In the genomic region with DNA sequence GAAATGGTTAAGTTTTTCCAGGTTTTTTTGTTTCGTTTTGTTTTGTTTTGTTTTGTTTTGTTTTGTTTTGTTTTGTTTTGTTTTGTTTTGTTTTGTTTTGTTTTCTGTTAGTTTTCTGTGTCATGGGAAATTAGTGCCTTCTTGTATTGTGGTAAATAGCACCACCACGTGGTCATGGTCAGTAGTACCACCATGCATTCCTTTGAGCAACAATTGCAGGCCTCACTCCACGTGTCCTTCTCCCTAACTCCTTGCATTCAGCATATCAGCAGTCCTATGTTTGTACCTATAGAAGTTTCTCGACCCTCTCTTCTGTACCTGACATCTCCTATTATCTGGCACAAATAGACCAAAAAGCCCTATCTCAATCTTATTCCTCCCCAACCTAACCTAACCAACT, we compare ENCODE assay signal across 9 mouse cellular contexts. TPM values are rescaled to one million over a fixed set of nuclear protein-coding genes. Genes with fewer than 3 reads are reported as not detected.
DNase-seq lines count a peak whose midpoint lies in the region; ATAC-seq lines count a peak whose summit lies in the region.
"Had no signal": no experiment of that assay in that cellular context is flagged by ENCODE, and none has a peak within 500 bp of the region (broad histone marks: within the 10 kb centered on the region; RNA-seq: fewer than 3 reads in every experiment).

No protein-coding gene starts in this region.

- H3K27ac ChIP-seq in heart, embryonic 12.5 days (ENCODE audit: poor library complexity, severe bottlenecking), result no peak overlapping the region
- no peak overlapping the region for H3K27ac ChIP-seq in forebrain, embryonic 14.5 days (ENCODE audit: low read depth, low read length)
- H3K27ac ChIP-seq: limb, embryonic 15.5 days had no signal

- no peak overlapping the region for H3K9ac ChIP-seq in heart, embryonic 12.5 days
- H3K9ac ChIP-seq in forebrain, embryonic 14.5 days (ENCODE audit: low read length), result no peak overlapping the region
- H3K9ac ChIP-seq: limb, embryonic 15.5 days had no signal

- no peak overlapping the region for H3K4me3 ChIP-seq in heart, embryonic 12.5 days
- H3K4me3 ChIP-seq in forebrain, embryonic 14.5 days (ENCODE audit: low read depth, low read length), result no peak overlapping the region
- H3K4me3 ChIP-seq: limb, embryonic 15.5 days had no signal

- 5% methylated on average over 4 of the region's 4 CpGs for WGBS in heart, embryonic 12.5 days
- WGBS in forebrain, embryonic 14.5 days, result 2% methylated on average over 4 of the region's 4 CpGs

- no peaks in the 10 kb centered on the region for H3K36me3 ChIP-seq in heart, embryonic 12.5 days
- H3K36me3 ChIP-seq in forebrain, embryonic 14.5 days (ENCODE audit: control insufficient read depth, insufficient read depth, low read length), result no peaks in the 10 kb centered on the region
- H3K36me3 ChIP-seq: limb, embryonic 15.5 days had no signal

- H3K9me3 ChIP-seq in heart, embryonic 12.5 days (replicated peaks), result no peaks in the 10 kb centered on the region
- H3K9me3 ChIP-seq in forebrain, embryonic 14.5 days (replicated peaks; ENCODE audit: control insufficient read depth, low read length), result no peaks in the 10 kb centered on the region
- H3K9me3 ChIP-seq: limb, embryonic 15.5 days had no signal

- H3K4me2 ChIP-seq in heart, embryonic 12.5 days, result no peak overlapping the region
- no peak overlapping the region for H3K4me2 ChIP-seq in forebrain, embryonic 14.5 days (ENCODE audit: low read length)
- H3K4me2 ChIP-seq: limb, embryonic 15.5 days had no signal

- H3K4me1 ChIP-seq in heart, embryonic 12.5 days (replicated peaks), result no peaks in the 10 kb centered on the region
- H3K4me1 ChIP-seq in forebrain, embryonic 14.5 days (ENCODE audit: control insufficient read depth, insufficient read depth, low read length), result no peaks in the 10 kb centered on the region
- H3K4me1 ChIP-seq: limb, embryonic 15.5 days had no signal

- ATAC-seq in heart, embryonic 12.5 days (ENCODE audit: insufficient number of reproducible peaks, low FRiP score), result no peak
- ATAC-seq in forebrain, embryonic 14.5 days, result peak; percentile 46; the same call in 1 of the 2 replicates

- DNase-seq in heart, adult 11 months, result peak; percentile 55
- DNase-seq in CD4-positive helper T cell, adult 2 months (ENCODE audit: low read depth, low spot score), result peak; percentile 11
- peak; percentile 5 for DNase-seq in c-Kit-positive CD71-positive TER-119-negative erythroid progenitor cells, embryonic 14.5 days (ENCODE audit: low read depth)
- DNase-seq in forebrain, embryonic 14.5 days (ENCODE audit: low spot score), result peak; percentile 67
- peak; percentile 28 to 76 for DNase-seq in kidney, postnatal 36 days
- DNase-seq in lung, postnatal 10 days, result peak; percentile 51
- DNase-seq in right cerebral cortex, postnatal 4 days, result peak; percentile 58

- H3K27me3 ChIP-seq in heart, embryonic 12.5 days (replicated peaks), result no peaks in the 10 kb centered on the region
- no peaks in the 10 kb centered on the region for H3K27me3 ChIP-seq in forebrain, embryonic 14.5 days (replicated peaks; ENCODE audit: control insufficient read depth, insufficient read depth, low read length)
- H3K27me3 ChIP-seq: limb, embryonic 15.5 days had no signal

RNA-seq across cellular contexts. Expression of gene Vmn2r7, which starts 2.3 kb away (rescaled TPM):
- polyA plus RNA-seq in heart, embryonic 12.5 days (2016; fragmentation: Nextera tagmentation; extraction: Ambion mirVana), result not detected in 2 replicates
- polyA plus RNA-seq in forebrain, embryonic 14.5 days (2014; fragmentation: Nextera tagmentation; extraction: Ambion mirVana), result not detected in 2 replicates
- polyA plus RNA-seq: limb, embryonic 15.5 days had no signal

Comparison
In these comparisons a context has a peak if more than half of its experiments do, and no peak if none do; other contexts are left out.
1. DNase-seq: peak in every context shown above with its lines; median percentile 67 in forebrain, embryonic 14.5 days; 58 in right cerebral cortex, postnatal 4 days; 55 in heart, adult 11 months; 52 in kidney, postnatal 36 days; 51 in lung, postnatal 10 days; 11 in CD4-positive helper T cell, adult 2 months; 5 in c-Kit-positive CD71-positive TER-119-negative erythroid progenitor cells, embryonic 14.5 days.